Mouse (Mus musculus): ENCODE data around the gene Nr6a1. TPM values are rescaled to one million over a fixed set of nuclear protein-coding genes. Genes with fewer than 3 reads are reported as not detected.

Nr6a1 gene
- polyA plus RNA-seq, 1 experiment: 1.7 TPM

- no peaks in the 10 kb centered on the region for H3K4me1 ChIP-seq (ENCODE audit: control insufficient read depth, insufficient read depth, insufficient read length, low read length)
- H3K4me3 ChIP-seq (ENCODE audit: insufficient read depth, low read depth, low read length): no peak overlapping the region
- no peak overlapping the region for H3K27ac ChIP-seq (replicated peaks; ENCODE audit: low read depth, low read length)
Measured at GRCm38 (mm10) chr2:38738601-38739301, 188.7 kb downstream of the Nr6a1 start.

- Histone ChIP-seq H3K27ac (replicated peaks; ENCODE audit: low read depth, low read length) (no peak overlapping the region), H3K4me1 (ENCODE audit: control insufficient read depth, insufficient read depth, insufficient read length, low read length) (no peaks in the 10 kb centered on the region), H3K4me3 (ENCODE audit: insufficient read depth, low read depth, low read length) (no peak overlapping the region)
Measured at GRCm38 (mm10) chr2:38735740-38736139, 191.7 kb downstream of the Nr6a1 start.

- Histone ChIP-seq H3K4me3 (ENCODE audit: insufficient read depth, low read depth, low read length) (no peak overlapping the region), H3K27ac (replicated peaks; ENCODE audit: low read depth, low read length) (no peak overlapping the region), H3K4me1 (ENCODE audit: control insufficient read depth, insufficient read depth, insufficient read length, low read length) (no peaks in the 10 kb centered on the region)
Measured at GRCm38 (mm10) chr2:38734721-38735120, 192.8 kb downstream of the Nr6a1 start.

- no peak overlapping the region for H3K4me3 ChIP-seq (ENCODE audit: insufficient read depth, low read depth, low read length)
- H3K27ac ChIP-seq (replicated peaks; ENCODE audit: low read depth, low read length): no peak overlapping the region
Measured at GRCm38 (mm10) chr2:38730331-38730827, 197.1 kb downstream of the Nr6a1 start.

GRCm38 (mm10) chr2:38725427-38725826 lies 202.1 kb downstream of the Nr6a1 start:
- Histone ChIP-seq H3K4me1 (ENCODE audit: control insufficient read depth, insufficient read depth, insufficient read length, low read length) (no peaks in the 10 kb centered on the region), H3K4me3 (ENCODE audit: insufficient read depth, low read depth, low read length) (no peak overlapping the region), H3K27ac (replicated peaks; ENCODE audit: low read depth, low read length) (no peak overlapping the region)

More at GRCm38 (mm10) chr2:38730331-38730827, 197.1 kb downstream of the Nr6a1 start:
- H3K4me1 ChIP-seq (ENCODE audit: control insufficient read depth, insufficient read depth, insufficient read length, low read length): no peaks in the 10 kb centered on the region

- H3K27ac ChIP-seq (replicated peaks; ENCODE audit: low read depth, low read length): no peak overlapping the region
- H3K4me3 ChIP-seq (ENCODE audit: insufficient read depth, low read depth, low read length): no peak overlapping the region
- H3K4me1 ChIP-seq (ENCODE audit: control insufficient read depth, insufficient read depth, insufficient read length, low read length): no peaks in the 10 kb centered on the region
Measured at GRCm38 (mm10) chr2:38723378-38723777, 204.1 kb downstream of the Nr6a1 start.

- Histone ChIP-seq H3K4me1 (ENCODE audit: control insufficient read depth, insufficient read depth, insufficient read length, low read length) (no peaks in the 10 kb centered on the region), H3K27ac (replicated peaks; ENCODE audit: low read depth, low read length) (no peak overlapping the region), H3K4me3 (ENCODE audit: insufficient read depth, low read depth, low read length) (no peak overlapping the region)
Measured at GRCm38 (mm10) chr2:38722076-38722475, 205.4 kb downstream of the Nr6a1 start.

GRCm38 (mm10) chr2:38720661-38721060 lies 206.8 kb downstream of the Nr6a1 start:
- no peak overlapping the region for H3K27ac ChIP-seq (replicated peaks; ENCODE audit: low read depth, low read length)
- H3K4me1 ChIP-seq (ENCODE audit: control insufficient read depth, insufficient read depth, insufficient read length, low read length): no peaks in the 10 kb centered on the region
- no peak overlapping the region for H3K4me3 ChIP-seq (ENCODE audit: insufficient read depth, low read depth, low read length)

- Histone ChIP-seq H3K4me1 (ENCODE audit: control insufficient read depth, insufficient read depth, insufficient read length, low read length) (no peaks in the 10 kb centered on the region), H3K4me3 (ENCODE audit: insufficient read depth, low read depth, low read length) (no peak overlapping the region), H3K27ac (replicated peaks; ENCODE audit: low read depth, low read length) (no peak overlapping the region)
Measured at GRCm38 (mm10) chr2:38719354-38719753, 208.1 kb downstream of the Nr6a1 start.

- no peak overlapping the region for H3K4me3 ChIP-seq (ENCODE audit: insufficient read depth, low read depth, low read length)
Measured at GRCm38 (mm10) chr2:38718676-38719075, 208.8 kb downstream of the Nr6a1 start.

GRCm38 (mm10) chr2:38717436-38717835 lies 210.1 kb downstream of the Nr6a1 start:
- H3K27ac ChIP-seq (replicated peaks; ENCODE audit: low read depth, low read length): no peak overlapping the region
- H3K4me3 ChIP-seq (ENCODE audit: insufficient read depth, low read depth, low read length): no peak overlapping the region
- no peaks in the 10 kb centered on the region for H3K4me1 ChIP-seq (ENCODE audit: control insufficient read depth, insufficient read depth, insufficient read length, low read length)

More at GRCm38 (mm10) chr2:38718676-38719075, 208.8 kb downstream of the Nr6a1 start:
- H3K27ac ChIP-seq (replicated peaks; ENCODE audit: low read depth, low read length): no peak overlapping the region
- H3K4me1 ChIP-seq (ENCODE audit: control insufficient read depth, insufficient read depth, insufficient read length, low read length): no peaks in the 10 kb centered on the region

- H3K27ac ChIP-seq (replicated peaks; ENCODE audit: low read depth, low read length): no peak within 1 kb of the TSS
- no peak within 1 kb of the TSS for H3K4me3 ChIP-seq (ENCODE audit: insufficient read depth, low read depth, low read length)
- H3K4me1 ChIP-seq (ENCODE audit: control insufficient read depth, insufficient read depth, insufficient read length, low read length): no peaks in the 10 kb centered on the region
Measured at GRCm38 (mm10) chr2:38714324-38714723, 213.2 kb downstream of the Nr6a1 start, which contains the start of gene Nr5a1. Gene Nr5a1, minus strand, starts transcription at chr2:38714542.

GRCm38 (mm10) chr2:38713596-38713995 lies 213.9 kb downstream of the Nr6a1 start:
- Histone ChIP-seq H3K4me1 (ENCODE audit: control insufficient read depth, insufficient read depth, insufficient read length, low read length) (no peaks in the 10 kb centered on the region), H3K4me3 (ENCODE audit: insufficient read depth, low read depth, low read length) (no peak overlapping the region), H3K27ac (replicated peaks; ENCODE audit: low read depth, low read length) (no peak overlapping the region)

GRCm38 (mm10) chr2:38712769-38713125 lies 214.7 kb downstream of the Nr6a1 start:
- H3K4me1 ChIP-seq (ENCODE audit: control insufficient read depth, insufficient read depth, insufficient read length, low read length): no peaks in the 10 kb centered on the region
- H3K4me3 ChIP-seq (ENCODE audit: insufficient read depth, low read depth, low read length): no peak overlapping the region
- no peak overlapping the region for H3K27ac ChIP-seq (replicated peaks; ENCODE audit: low read depth, low read length)

GRCm38 (mm10) chr2:38712076-38712768 lies 215.3 kb downstream of the Nr6a1 start:
- Histone ChIP-seq H3K4me1 (ENCODE audit: control insufficient read depth, insufficient read depth, insufficient read length, low read length) (no peaks in the 10 kb centered on the region), H3K27ac (replicated peaks; ENCODE audit: low read depth, low read length) (no peak overlapping the region), H3K4me3 (ENCODE audit: insufficient read depth, low read depth, low read length) (no peak overlapping the region)

GRCm38 (mm10) chr2:38711421-38711861 lies 216.0 kb downstream of the Nr6a1 start:
- H3K27ac ChIP-seq (replicated peaks; ENCODE audit: low read depth, low read length): no peak overlapping the region
- H3K4me1 ChIP-seq (ENCODE audit: control insufficient read depth, insufficient read depth, insufficient read length, low read length): no peaks in the 10 kb centered on the region
- H3K4me3 ChIP-seq (ENCODE audit: insufficient read depth, low read depth, low read length): no peak overlapping the region

All from brown adipose tissue, adult 24 weeks (tissue).